Mouse (Mus musculus): ENCODE results near the gene Clip4.
A peak's percentile ranks its signal among the peaks of the same experiment; 100 is the strongest.

Gene Clip4

DNA sequence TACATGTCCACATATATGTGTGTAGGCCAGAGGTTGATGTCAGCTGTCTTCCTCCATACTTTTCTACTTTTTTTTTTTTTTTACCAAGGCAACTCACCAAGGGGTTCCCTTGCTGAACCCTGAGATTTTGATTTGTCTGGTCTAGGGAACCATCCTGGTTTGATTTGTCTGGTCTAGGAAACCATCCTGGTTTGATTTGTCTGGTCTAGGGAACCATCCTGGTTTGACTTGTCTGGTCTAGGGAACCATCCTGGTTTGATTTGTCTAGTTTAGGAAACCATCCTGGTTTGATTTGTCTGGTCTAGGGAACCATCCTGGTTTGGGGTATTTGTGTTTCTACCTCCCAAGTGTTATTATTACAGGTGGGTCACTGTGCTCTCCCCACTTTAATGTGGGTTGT lies 18.2 kb downstream of the Clip4 start:
- DNase-seq (ENCODE audit: extremely low read depth, insufficient read length, low spot score): no peak

DNA sequence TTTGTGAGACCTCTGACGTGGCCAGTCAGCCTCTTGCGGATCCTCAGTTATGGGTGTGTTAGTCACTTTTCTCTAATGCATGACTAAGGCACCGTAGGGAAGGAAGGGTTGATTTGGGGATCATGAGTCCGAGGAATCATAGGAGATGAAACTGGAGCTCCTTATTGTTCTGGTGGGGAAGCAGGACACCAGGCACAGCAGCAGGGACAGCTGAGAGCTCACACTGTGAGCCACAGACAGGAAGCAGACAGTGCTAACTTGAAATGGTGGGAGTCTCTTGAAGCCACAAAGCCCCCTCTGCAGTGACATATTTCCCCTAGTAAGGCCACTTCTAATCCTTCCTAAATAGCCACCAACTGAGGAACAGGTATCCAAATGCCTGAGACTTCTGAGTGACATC lies 22.8 kb downstream of the Clip4 start:
- DNase-seq (ENCODE audit: extremely low read depth, insufficient read length, low spot score): no peak

GRCm38 (mm10) chr17:71791622-71792021 lies 23.3 kb downstream of the Clip4 start:
- no peak for DNase-seq (ENCODE audit: extremely low read depth, insufficient read length, low spot score)

GRCm38 (mm10) chr17:71795521-71796205 lies 27.4 kb downstream of the Clip4 start:
- peak; percentile 59 for DNase-seq (ENCODE audit: extremely low read depth, insufficient read length, low spot score)

GRCm38 (mm10) chr17:71803456-71803855 lies 35.2 kb downstream of the Clip4 start:
- no peak for DNase-seq (ENCODE audit: extremely low read depth, insufficient read length, low spot score)

GRCm38 (mm10) chr17:71803876-71804275 lies 35.6 kb downstream of the Clip4 start:
- no peak for DNase-seq (ENCODE audit: extremely low read depth, insufficient read length, low spot score)

DNA sequence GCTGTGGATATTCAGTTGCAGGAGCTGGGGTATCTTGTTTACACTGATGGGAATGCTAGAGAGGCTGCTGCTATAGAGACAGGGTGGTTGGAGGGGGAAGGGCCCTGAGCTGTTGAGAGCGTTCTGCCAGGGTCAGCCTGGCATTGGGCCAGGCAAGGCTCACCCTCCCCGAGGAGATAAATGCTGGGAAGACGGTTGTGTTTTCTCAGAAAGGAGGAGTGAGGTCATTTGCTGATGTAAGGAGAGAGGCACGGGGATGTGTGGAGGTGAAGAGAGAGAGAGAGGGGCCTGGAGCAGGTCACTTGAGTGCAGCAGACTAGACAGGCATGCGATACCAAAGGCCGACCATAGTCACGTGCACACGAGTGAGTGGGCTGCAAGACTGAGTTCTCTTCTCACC lies 42.8 kb downstream of the Clip4 start:
- no peak for DNase-seq (ENCODE audit: extremely low read depth, insufficient read length, low spot score)

GRCm38 (mm10) chr17:71816136-71816864 lies 48.0 kb downstream of the Clip4 start:
- DNase-seq (ENCODE audit: extremely low read depth, insufficient read length, low spot score): no peak

- DNase-seq (ENCODE audit: extremely low read depth, insufficient read length, low spot score): no peak
These were observed 55.5 kb downstream of the Clip4 start for GRCm38 (mm10) chr17:71823622-71824306.

- peak; percentile 18 for DNase-seq (ENCODE audit: extremely low read depth, insufficient read length, low spot score)
These were observed 58.3 kb downstream of the Clip4 start for GRCm38 (mm10) chr17:71826603-71827002.

DNA sequence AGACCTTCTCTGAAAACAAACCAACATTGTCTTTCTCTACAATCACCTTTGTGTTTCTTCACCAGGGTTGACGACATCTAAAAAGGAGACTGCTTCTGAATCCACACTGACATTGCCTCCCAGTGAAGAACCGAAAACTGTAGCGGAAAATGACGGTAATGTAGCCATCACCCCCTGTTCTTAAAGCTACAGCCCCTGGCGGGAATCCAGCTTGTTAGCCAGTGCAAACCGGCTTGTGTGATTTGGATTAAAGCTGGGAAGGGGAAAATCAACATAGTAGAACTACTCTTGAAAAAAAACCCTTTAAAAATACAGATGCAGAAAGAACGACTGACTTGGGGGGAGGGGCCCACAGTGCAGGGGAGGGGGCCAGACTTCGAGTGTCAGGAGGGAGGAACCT lies 59.4 kb downstream of the Clip4 start:
- DNase-seq (ENCODE audit: extremely low read depth, insufficient read length, low spot score): no peak

DNA sequence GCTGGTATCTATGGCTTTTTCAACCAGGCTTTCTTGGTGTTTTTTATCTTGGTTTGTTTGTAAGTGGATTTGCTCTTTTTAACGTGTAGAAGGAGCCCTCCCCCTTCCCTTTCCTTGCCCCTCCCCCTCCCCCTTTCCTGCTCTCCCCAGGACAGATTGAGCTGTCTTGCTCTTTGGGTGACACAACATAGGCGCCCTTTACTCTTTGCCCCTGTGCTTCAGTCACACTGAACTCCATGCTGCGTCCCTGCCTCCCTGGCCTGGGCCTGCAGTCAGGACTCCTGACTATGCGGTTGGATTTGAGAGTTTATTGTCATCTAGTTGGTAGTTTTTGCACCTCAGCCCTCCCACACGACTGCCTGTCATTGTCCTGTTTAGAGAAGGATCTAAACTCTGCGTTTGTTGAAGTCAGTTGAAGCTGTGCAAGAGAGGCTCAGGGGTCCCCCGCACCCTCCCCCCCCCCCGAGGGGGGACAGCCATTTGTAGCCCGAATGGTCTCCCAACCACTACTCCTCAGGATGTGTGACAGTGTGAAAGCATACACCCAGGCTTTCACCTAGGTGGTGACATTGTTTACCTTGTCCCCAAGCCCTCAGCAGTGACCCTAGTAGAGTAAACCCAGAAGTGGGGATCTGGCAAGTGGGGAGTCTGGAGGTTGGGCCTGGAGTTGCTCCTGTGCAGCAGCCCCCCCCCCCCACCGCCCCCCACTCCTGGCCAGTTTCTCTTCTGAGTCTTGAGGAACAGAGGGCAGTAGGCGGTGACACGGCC lies 60.6 kb downstream of the Clip4 start:
- DNase-seq (ENCODE audit: extremely low read depth, insufficient read length, low spot score): peak; percentile 21

DNA sequence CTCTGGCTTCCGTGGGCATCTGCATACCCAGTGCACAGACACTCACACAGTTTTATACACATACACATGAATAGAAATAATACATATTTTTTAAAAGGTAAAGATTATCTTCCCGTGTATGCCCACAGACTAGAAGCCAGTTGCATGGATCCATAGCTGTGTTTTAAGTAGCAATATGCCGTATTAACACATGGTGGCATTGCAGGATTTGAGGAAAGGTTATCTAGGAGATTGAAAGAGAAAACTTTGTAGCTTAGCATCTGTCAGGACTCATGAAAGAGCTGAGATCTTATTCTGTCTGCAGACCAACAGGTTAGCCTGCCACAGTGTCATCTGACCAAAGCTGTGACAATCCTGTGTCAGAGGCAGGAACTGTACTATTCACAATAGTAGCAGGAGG lies 63.7 kb downstream of the Clip4 start:
- DNase-seq (ENCODE audit: extremely low read depth, insufficient read length, low spot score): no peak

GRCm38 (mm10) chr17:71862184-71862583 lies 93.9 kb downstream of the Clip4 start:
- DNase-seq (ENCODE audit: extremely low read depth, insufficient read length, low spot score): no peak

DNA sequence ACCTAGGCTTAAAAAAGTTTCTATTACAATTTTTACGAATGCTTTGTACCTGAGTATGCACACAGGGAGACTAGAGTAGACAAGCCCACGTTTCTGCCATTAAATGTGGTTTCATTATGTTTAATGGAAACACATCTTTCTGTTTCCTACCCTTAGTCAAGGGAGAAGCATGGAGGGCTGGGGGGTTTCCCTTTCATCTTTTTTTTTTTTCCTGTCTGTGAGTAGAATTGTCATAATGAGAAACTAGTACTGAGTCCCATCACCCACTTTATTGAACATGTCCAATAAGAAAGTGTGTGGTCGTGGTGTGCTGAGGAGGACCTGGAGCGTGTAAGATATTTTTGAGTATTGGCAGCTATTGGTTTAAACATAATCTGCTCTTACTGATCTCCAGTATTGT lies 94.6 kb downstream of the Clip4 start:
- no peak for DNase-seq (ENCODE audit: extremely low read depth, insufficient read length, low spot score)

DNA sequence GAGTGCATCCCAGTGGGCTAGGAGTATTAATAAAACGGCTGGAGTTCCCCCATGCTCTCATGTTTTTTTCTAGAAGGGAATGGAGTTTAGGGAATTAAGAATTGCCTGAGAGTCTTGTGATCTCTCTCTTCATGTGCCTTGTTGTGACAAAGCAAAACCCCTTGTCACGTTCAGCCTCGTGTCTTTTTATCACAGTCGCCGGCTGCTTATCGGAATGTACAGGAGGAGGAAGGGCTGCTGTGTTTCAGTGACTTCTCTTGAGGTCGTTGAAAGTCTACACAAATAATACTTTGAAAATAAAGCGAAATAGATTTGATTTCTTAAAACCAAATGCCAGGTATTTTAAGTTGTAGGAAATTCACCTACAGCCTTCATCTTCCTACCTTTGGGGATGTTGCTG lies 95.8 kb downstream of the Clip4 start:
- DNase-seq (ENCODE audit: extremely low read depth, insufficient read length, low spot score): no peak

DNA sequence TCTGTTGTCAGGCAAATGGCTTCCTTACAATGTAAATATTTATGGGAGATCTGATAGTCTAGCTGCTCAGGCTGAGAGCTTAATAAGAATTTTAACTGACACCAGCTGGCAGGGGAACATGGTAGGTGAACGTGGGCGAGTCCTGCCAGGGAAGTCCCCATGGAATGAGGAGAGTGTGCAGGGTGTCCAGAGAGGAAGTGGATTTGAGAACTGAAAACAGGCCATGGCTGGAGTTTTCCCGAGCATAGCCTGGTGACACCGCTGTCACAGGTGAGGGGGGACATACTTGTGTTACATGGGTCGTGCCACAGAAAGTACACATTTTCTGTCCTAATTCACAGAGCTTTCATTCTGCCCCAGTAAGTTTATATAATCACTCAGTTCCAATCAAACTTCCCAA lies 97.2 kb downstream of the Clip4 start:
- DNase-seq (ENCODE audit: extremely low read depth, insufficient read length, low spot score): no peak

GRCm38 (mm10) chr17:71867892-71868291 lies 99.6 kb downstream of the Clip4 start:
- DNase-seq (ENCODE audit: extremely low read depth, insufficient read length, low spot score): no peak

GRCm38 (mm10) chr17:71868828-71869227 lies 100.6 kb downstream of the Clip4 start:
- DNase-seq (ENCODE audit: extremely low read depth, insufficient read length, low spot score): no peak

DNA sequence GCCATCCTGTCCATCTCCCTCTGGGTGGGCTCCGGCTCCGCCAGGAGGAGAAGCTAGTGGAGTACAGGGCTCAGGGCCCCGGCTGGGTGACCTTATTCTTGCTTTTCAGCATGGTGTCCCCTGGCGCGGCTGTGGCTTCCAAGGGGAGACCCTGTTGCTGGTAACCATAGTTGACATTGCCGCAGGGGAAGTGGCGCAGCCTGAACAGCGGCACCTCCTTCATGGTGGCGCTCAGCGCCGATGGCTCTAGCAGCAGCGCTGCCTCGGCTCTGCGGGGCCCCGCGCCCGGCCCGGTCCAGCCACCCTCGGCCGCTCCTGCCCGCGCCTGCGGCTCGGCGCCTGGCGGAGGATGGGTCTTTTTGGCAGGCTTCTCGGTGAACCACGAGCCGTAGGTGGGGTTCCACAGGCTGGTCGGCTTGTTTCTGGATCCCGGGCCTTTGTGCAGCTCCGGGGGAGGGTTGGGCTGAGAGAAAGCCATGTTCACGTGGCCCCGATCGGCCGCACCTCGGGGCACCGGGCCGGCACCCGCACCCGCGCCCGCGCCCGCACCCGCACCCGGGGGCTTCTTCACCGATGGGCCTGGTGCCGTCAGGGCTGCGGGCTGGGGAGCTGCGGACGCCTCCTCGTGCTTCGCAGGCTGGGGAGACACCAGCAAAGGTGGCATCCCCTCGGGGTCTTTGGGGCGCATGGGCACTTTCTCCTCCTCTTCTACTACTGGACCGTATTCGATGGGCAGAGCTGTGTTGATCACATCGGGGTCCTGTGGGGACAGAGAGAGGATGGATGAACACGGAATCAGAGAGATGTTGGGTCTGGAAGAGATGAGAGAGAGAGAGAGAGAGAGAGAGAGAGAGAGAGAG lies 101.3 kb downstream of the Clip4 start:
- no peak for DNase-seq (ENCODE audit: extremely low read depth, insufficient read length, low spot score)
